Mouse (Mus musculus) forebrain, embryonic 10.5 days (tissue): ENCODE data around the gene Fbxl19. TPM values are rescaled to one million over a fixed set of nuclear protein-coding genes. Genes with fewer than 3 reads are reported as not detected.

Source experiments
- DNase-seq: peaks from one replicate; pipeline ENCODE4 v3.0.0-alpha.2; 2017; ENCODE audit warnings: low spot score; ENCODE audit errors: extremely low spot score
- H3K27ac ChIP-seq: fragments of 300-500 bp; sonication (generic); 2 replicates; pipeline ENCODE4 v1.5.1; 2016; ENCODE audit warnings: mild to moderate bottlenecking
- H3K27me3 ChIP-seq: fragments of 300-500 bp; sonication (generic); 2 replicates; pipeline ENCODE4 v1.6.1; 2016; ENCODE audit warnings: mild to moderate bottlenecking; ENCODE audit not compliant: poor library complexity, severe bottlenecking
- H3K36me3 ChIP-seq: fragments of 300-500 bp; sonication (generic); replicated peaks from 2 replicates; pipeline ENCODE4 v1.6.1; 2016; ENCODE audit warnings: mild to moderate bottlenecking, moderate library complexity
- H3K4me1 ChIP-seq: fragments of 300-500 bp; sonication (generic); 2 replicates; pipeline ENCODE4 v1.6.1; 2016
- H3K4me3 ChIP-seq: fragments of 300-500 bp; sonication (generic); 2 replicates; pipeline ENCODE4 v1.5.1; 2016; ENCODE audit warnings: mild to moderate bottlenecking, moderate library complexity
- H3K9me3 ChIP-seq: fragments of 300-500 bp; sonication (generic); 2 replicates; pipeline ENCODE4 v1.6.1; 2016; ENCODE audit warnings: mild to moderate bottlenecking, moderate library complexity
- WGBS: fragments of 180-500 bp; shearing (Covaris S2); methylation state at CpG from one replicate; pipeline ENCODE4 v1.1.7; 2016; 5-methylcytosine and 5-hydroxymethylcytosine counted together
- polyA plus RNA-seq: library from polyadenylated mRNA; unstranded; fragments of >200 nt; fragmentation: Nextera tagmentation; extraction: Ambion mirVana; gene quantifications from 2 replicates; pipeline ENCODE4 v1.2.1, GENCODE M21; 2016

Gene Fbxl19
- 7.6 and 8.2 TPM in 2 replicates for polyA plus RNA-seq

GRCm38 (mm10) chr7:127744366-127745045 is at the start of gene Fbxl19:
Gene Fbxl19, plus strand, starts transcription at chr7:127744543.
- H3K27me3 ChIP-seq = no peaks in the 10 kb centered on the region
- H3K36me3 ChIP-seq = peaks cover 19% of the 10 kb centered on the region
- H3K27ac ChIP-seq = peak within 1 kb of the TSS; percentile 97
- H3K9me3 ChIP-seq = no peaks in the 10 kb centered on the region
- peak; percentile 72 for DNase-seq
- H3K4me3 ChIP-seq = peak within 1 kb of the TSS; percentile 71
- peaks cover 33% of the 10 kb centered on the region for H3K4me1 ChIP-seq
- under 1% methylated on average over 26 of the region's 26 CpGs for WGBS

- Histone ChIP-seq H3K36me3 (peaks cover 54% of the 10 kb centered on the region), H3K9me3 (no peaks in the 10 kb centered on the region), H3K27me3 (no peaks in the 10 kb centered on the region), H3K4me3 (no peak overlapping the region), H3K27ac (no peak overlapping the region), H3K4me1 (no peaks in the 10 kb centered on the region)
- WGBS = 86% methylated on average over 6 of the region's 6 CpGs
- DNase-seq = no peak
These were observed 45.4 kb upstream of the Fbxl19 start for GRCm38 (mm10) chr7:127698986-127699385.

- Histone ChIP-seq H3K27ac (no peak overlapping the region), H3K4me3 (no peak overlapping the region), H3K4me1 (no peaks in the 10 kb centered on the region), H3K9me3 (no peaks in the 10 kb centered on the region), H3K27me3 (no peaks in the 10 kb centered on the region), H3K36me3 (peaks cover 62% of the 10 kb centered on the region)
- DNase-seq = no peak
- 95% methylated on average over 3 of the region's 3 CpGs for WGBS
These were observed 43.5 kb upstream of the Fbxl19 start for GRCm38 (mm10) chr7:127700712-127701331.

- Histone ChIP-seq H3K27ac (no peak overlapping the region), H3K9me3 (no peaks in the 10 kb centered on the region), H3K36me3 (peaks cover 75% of the 10 kb centered on the region), H3K4me1 (peaks cover 20% of the 10 kb centered on the region), H3K27me3 (no peaks in the 10 kb centered on the region), H3K4me3 (no peak overlapping the region)
- WGBS = 91% methylated on average over 8 of the region's 8 CpGs
- DNase-seq = no peak
These were observed 40.7 kb upstream of the Fbxl19 start for GRCm38 (mm10) chr7:127703561-127704178.

- WGBS = 80% methylated on average over 6 of the region's 6 CpGs
- H3K36me3 ChIP-seq = peaks cover 69% of the 10 kb centered on the region
- H3K4me3 ChIP-seq = no peak overlapping the region
- H3K9me3 ChIP-seq = no peaks in the 10 kb centered on the region
- H3K27ac ChIP-seq = no peak overlapping the region
- peaks cover 28% of the 10 kb centered on the region for H3K4me1 ChIP-seq
- no peak for DNase-seq
- H3K27me3 ChIP-seq = no peaks in the 10 kb centered on the region
These were observed 39.7 kb upstream of the Fbxl19 start for GRCm38 (mm10) chr7:127704598-127704997.

GRCm38 (mm10) chr7:127705706-127706105 is 38.6 kb upstream of the Fbxl19 start:
- Histone ChIP-seq H3K27me3 (no peaks in the 10 kb centered on the region), H3K27ac (no peak overlapping the region), H3K4me3 (no peak overlapping the region), H3K4me1 (peaks cover 30% of the 10 kb centered on the region), H3K9me3 (no peaks in the 10 kb centered on the region), H3K36me3 (peaks cover 58% of the 10 kb centered on the region)
- DNase-seq = no peak
- 76% methylated on average over 4 of the region's 4 CpGs for WGBS

- Histone ChIP-seq H3K27ac (peak overlapping the region; percentile 95), H3K27me3 (no peaks in the 10 kb centered on the region), H3K4me3 (peak overlapping the region; percentile 68), H3K4me1 (peaks cover 46% of the 10 kb centered on the region), H3K36me3 (peaks cover 48% of the 10 kb centered on the region), H3K9me3 (no peaks in the 10 kb centered on the region)
- DNase-seq = peak; percentile 41
- WGBS = 25% methylated on average over 22 of the region's 22 CpGs
These were observed 37.0 kb upstream of the Fbxl19 start for GRCm38 (mm10) chr7:127707045-127707956.

- DNase-seq = no peak
- H3K9me3 ChIP-seq = no peaks in the 10 kb centered on the region
- WGBS = under 1% methylated on average over 5 of the region's 5 CpGs
- peaks cover 52% of the 10 kb centered on the region for H3K4me1 ChIP-seq
- peak overlapping the region; percentile 68 for H3K4me3 ChIP-seq
- H3K27ac ChIP-seq = peak overlapping the region; percentile 95
- H3K27me3 ChIP-seq = no peaks in the 10 kb centered on the region
- peaks cover 42% of the 10 kb centered on the region for H3K36me3 ChIP-seq
These were observed 36.5 kb upstream of the Fbxl19 start for GRCm38 (mm10) chr7:127707957-127708206.

- Histone ChIP-seq H3K27me3 (no peaks in the 10 kb centered on the region), H3K36me3 (peaks cover 36% of the 10 kb centered on the region), H3K4me3 (peak within 1 kb of the TSS; percentile 68), H3K9me3 (no peaks in the 10 kb centered on the region), H3K4me1 (peaks cover 58% of the 10 kb centered on the region), H3K27ac (peak within 1 kb of the TSS; percentile 95)
- under 1% methylated on average over 89 of the region's 90 CpGs for WGBS
- peak; percentile 91 for DNase-seq
These were observed 35.9 kb upstream of the Fbxl19 start, which contains the start of gene Bcl7c for GRCm38 (mm10) chr7:127708207-127709078. Gene Bcl7c, minus strand, starts transcription at chr7:127708933.

- Histone ChIP-seq H3K4me1 (peaks cover 65% of the 10 kb centered on the region), H3K36me3 (peaks cover 27% of the 10 kb centered on the region), H3K27me3 (no peaks in the 10 kb centered on the region), H3K4me3 (peak overlapping the region; percentile 68), H3K9me3 (no peaks in the 10 kb centered on the region), H3K27ac (peak overlapping the region; percentile 95)
- no peak for DNase-seq
- 83% methylated on average over 5 of the region's 5 CpGs for WGBS
These were observed 34.9 kb upstream of the Fbxl19 start for GRCm38 (mm10) chr7:127709261-127709979.

- 94% methylated on average over 3 of the region's 3 CpGs for WGBS
- H3K27ac ChIP-seq = no peak overlapping the region
- H3K4me1 ChIP-seq = peaks cover 72% of the 10 kb centered on the region
These were observed 33.3 kb upstream of the Fbxl19 start for GRCm38 (mm10) chr7:127711031-127711430.

More at GRCm38 (mm10) chr7:127711031-127711430, 33.3 kb upstream of the Fbxl19 start:
- no peaks in the 10 kb centered on the region for H3K27me3 ChIP-seq
- H3K4me3 ChIP-seq = no peak overlapping the region
- no peak for DNase-seq
- H3K9me3 ChIP-seq = no peaks in the 10 kb centered on the region
- H3K36me3 ChIP-seq = peaks cover 14% of the 10 kb centered on the region
